Mouse (Mus musculus): Measurements from ENCODE around the gene Rnf150.
A peak's percentile ranks its signal among the peaks of the same experiment; 100 is the strongest.

Rnf150 gene

GRCm38 (mm10) chr8:83076621-83077020 lies 213.5 kb downstream of the Rnf150 start:
- DNase-seq (ENCODE audit: low spot score in 2 of 2): no peak

GRCm38 (mm10) chr8:83077329-83077728 lies 214.2 kb downstream of the Rnf150 start:
- no peak for DNase-seq (ENCODE audit: low spot score in 2 of 2)

- DNase-seq (ENCODE audit: low spot score in 2 of 2): peak in 1 of 2 experiments; percentile 0
Observed at GRCm38 (mm10) chr8:83078701-83079533, 215.8 kb downstream of the Rnf150 start.

- peak in 1 of 2 experiments; percentile 1 for DNase-seq (ENCODE audit: low spot score in 2 of 2)
Observed at GRCm38 (mm10) chr8:83079534-83079844, 216.3 kb downstream of the Rnf150 start.

DNA sequence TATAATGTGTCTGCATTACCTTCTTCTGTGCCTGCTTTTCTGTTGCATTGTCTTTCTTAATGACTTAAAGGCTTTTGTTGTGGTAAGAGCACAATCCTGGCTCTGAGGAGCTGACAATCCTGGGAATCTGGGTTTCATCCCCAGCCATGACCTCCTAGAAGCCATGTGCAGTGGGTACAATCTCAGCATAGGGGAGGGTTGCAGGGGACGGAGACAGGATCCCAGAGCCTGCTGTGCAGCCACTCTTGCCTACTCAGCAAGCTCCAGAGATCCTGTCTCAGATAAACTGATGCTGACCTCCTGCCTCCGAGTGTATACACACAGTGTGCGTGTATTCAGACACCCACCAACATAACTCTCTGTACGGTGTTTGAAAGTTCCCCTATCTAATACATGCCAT lies 218.1 kb downstream of the Rnf150 start:
- DNase-seq (ENCODE audit: low spot score in 2 of 2): no peak

DNA sequence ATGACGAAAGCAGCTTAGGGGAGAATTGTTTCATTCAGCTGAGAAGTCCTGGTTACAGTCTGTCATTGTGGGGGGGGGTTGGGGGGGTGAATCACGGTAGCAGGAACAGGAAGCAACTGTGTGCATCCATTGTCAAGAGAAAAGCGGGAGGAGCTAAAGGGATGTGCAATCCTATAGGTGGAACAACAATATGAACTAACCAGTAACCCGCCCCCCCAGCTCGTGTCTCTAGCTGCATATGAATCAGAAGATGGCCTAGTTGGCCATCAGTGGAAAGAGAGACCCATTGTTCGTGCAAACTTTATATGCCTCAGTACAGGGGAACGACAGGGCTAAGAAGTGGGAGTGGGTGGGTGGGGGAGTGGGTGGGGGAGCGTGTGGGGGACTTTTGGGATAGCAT lies 218.7 kb downstream of the Rnf150 start:
- peak in 1 of 2 experiments; percentile 1 for DNase-seq (ENCODE audit: low spot score in 2 of 2)

DNA sequence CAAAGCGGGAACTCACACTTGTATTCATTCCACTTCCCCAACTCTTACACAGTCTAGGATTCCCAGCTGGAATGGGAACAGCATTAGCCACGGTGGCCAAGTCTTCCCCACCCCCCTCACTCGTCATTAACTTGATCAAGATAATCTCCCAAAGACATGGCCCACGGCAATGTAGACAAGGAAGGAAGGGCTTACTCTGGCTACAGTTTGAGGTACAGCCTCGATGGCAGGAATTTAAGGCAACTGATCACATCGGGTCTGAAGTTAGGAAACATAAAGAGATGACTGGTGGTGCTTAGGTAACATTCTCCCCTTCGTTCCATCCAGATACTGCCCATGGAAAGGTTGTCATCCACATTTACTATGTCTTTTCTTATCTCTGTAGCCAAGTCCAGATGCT lies 219.1 kb downstream of the Rnf150 start:
- DNase-seq (ENCODE audit: low spot score in 2 of 2): peak in 1 of 2 experiments; percentile 4

GRCm38 (mm10) chr8:83083452-83083851 lies 220.3 kb downstream of the Rnf150 start:
- DNase-seq (ENCODE audit: low spot score in 2 of 2): no peak

GRCm38 (mm10) chr8:83085581-83085980 lies 222.4 kb downstream of the Rnf150 start:
- DNase-seq (ENCODE audit: low spot score in 2 of 2): no peak

- peak in 1 of 2 experiments; percentile 44 for DNase-seq (ENCODE audit: low spot score in 2 of 2)
Observed at GRCm38 (mm10) chr8:83086625-83087024, 223.5 kb downstream of the Rnf150 start.

DNA sequence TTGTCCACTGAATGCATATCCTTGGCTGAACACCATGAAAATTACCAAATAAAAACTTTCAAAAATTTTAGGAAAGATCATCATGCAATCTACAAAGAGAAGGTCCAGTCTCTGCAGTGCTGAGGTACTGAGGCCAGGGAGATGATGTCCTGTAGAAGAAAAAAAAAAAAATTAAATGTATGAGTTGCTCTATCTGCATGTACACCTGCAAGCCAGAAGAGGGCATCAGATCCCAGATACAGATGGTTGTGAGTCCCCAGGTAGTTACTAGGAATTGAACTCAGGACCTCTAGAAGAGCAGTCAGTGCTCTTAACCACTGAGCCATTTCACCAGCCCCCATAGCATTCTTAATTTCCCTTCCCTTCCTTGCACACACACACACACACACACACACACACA lies 224.4 kb downstream of the Rnf150 start:
- no peak for DNase-seq (ENCODE audit: low spot score in 2 of 2)

DNA sequence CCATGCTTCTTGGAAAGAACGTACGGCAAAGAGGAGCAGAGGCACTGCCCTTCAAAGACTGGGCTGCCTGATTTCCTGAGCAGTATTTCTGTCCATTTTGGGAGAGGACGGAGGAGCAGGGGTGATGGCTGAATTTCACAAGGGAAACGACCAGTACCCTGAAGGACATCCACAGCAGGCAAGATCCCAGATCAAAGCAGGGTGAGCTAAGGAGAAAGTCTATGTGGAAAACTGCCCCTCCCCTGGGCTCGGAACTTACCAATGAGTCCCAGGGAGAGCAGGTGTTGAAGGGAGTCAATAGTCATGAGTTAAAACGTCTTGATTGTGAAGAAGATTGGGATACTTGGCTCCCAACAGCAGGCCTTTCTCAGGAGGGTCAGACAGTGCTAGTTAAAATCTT lies 225.0 kb downstream of the Rnf150 start:
- DNase-seq (ENCODE audit: low spot score in 2 of 2): no peak

DNA sequence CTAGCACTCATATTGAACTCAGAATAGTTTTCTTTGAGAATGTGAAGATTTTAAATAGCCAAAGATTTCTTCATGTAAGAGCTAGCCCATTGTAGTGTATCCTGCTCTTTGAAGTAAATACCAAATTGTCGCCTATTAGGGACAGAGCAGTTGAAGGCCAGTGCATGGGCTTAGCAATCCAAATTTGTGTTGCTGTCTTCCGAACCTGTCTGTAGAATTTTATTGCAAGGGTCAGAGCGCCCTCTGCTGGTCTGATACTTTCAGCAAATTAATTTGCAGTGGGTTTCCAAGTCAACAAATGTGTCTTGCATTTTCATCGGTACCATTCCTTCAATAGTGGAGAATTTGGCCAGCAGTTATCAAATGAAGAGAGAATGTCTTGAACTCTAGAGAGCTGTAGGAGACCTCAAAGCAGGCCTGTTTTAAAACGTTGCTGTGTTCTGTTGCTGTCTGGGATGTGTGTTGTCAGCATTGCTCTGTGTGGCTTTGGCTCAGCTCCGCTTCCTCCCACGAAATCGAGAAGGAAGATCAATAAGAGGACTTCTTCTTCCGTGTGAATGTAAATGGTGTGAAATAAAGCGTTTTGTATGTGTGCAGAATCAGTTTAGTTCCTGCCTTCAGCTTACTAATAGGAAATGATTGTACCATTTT lies 226.3 kb downstream of the Rnf150 start:
- peak; percentile 90 to 93 for DNase-seq (ENCODE audit: low spot score in 2 of 2)

DNA sequence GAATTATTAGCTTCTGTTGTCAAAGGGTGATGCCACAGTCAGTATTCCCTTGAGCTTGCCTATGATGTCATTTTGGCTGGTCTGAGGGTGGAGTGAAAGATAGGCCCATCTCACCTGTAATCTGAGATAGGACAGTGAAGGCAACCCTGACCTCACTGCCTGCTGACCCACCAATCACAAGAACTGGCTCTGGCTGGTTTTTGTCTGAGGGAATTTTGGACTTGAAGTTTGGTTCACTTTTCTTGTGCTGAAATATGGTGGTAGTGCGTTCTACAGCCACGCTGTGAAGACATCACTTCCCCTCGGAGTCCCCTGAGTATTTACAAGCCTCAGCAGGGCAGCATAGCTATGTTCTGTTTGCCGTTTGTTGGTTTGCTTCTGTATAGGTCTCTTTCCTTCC lies 227.3 kb downstream of the Rnf150 start:
- DNase-seq (ENCODE audit: low spot score in 2 of 2): no peak

GRCm38 (mm10) chr8:83100041-83100440 lies 236.9 kb downstream of the Rnf150 start:
- peak in 1 of 2 experiments; percentile 55 for DNase-seq (ENCODE audit: low spot score in 2 of 2)

DNA sequence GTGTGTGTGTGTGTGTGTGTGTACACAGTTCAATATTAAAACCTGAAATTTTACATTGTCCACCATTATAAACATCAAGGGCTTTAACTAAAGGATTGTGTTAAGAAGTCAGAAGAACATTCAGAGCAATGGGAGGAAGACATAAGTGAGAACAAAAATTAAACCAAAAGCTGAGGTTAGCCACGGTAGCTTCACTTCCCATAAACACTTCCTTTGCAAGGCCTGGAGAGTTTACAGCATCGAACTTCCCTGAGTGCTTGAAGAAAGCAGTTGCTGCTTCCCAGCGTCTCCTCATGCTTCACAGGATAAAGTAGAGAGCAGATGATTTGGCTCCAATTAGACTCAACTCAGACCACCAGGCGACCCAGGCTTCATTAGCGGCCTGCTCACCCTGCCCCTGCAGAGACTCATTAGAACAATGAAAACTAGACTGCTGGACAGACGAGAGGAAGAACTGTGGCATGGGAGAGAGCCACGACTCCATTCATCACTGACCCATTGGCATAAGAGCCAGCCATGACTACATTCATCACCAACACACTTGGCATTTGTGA lies 239.9 kb downstream of the Rnf150 start:
- no peak for DNase-seq (ENCODE audit: low spot score in 2 of 2)

- DNase-seq (ENCODE audit: low spot score in 2 of 2): no peak
Observed at GRCm38 (mm10) chr8:83103968-83104367, 240.8 kb downstream of the Rnf150 start.

GRCm38 (mm10) chr8:83109756-83110155 lies 246.6 kb downstream of the Rnf150 start:
- no peak for DNase-seq (ENCODE audit: low spot score in 2 of 2)

DNA sequence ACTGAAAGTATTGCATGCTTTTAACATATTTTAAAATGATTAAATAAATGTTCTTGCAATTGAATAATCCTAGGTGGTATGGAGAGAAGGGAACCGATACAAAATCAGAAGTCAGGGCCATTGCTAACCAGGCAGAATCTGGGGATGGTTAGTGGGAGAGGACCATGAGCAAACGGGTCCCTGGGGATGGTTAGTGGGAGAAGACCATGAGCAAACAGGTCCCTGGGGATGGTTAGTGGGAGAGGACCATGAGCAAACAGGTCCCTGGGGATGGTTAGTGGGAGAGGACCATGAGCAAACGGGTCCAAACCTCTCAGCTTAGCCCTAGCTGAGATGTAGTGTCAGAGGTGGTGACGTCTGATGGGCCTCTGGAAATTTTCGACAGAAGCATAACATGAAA lies 247.0 kb downstream of the Rnf150 start:
- no peak for DNase-seq (ENCODE audit: low spot score in 2 of 2)

DNA sequence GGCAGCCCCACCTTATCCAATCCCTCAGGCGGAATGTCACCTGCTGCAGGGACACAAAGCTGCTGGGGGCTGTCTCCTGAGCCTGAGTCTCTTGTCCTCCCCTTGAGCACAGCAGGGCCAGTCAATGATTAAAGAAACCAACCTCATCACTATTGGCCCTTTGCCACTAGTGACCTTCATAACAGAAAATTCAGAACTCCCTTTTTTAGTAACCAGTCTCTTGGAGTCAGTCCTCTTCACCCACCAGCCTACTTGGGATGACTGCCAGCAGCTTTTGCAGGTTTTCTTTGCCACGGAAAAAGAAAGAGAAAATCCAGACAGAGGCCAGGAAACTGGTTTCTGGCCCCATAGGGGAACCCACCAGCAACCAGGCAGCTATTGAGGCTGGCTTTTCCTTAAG lies 271.9 kb downstream of the Rnf150 start:
- DNase-seq (ENCODE audit: low spot score in 2 of 2): no peak

DNA sequence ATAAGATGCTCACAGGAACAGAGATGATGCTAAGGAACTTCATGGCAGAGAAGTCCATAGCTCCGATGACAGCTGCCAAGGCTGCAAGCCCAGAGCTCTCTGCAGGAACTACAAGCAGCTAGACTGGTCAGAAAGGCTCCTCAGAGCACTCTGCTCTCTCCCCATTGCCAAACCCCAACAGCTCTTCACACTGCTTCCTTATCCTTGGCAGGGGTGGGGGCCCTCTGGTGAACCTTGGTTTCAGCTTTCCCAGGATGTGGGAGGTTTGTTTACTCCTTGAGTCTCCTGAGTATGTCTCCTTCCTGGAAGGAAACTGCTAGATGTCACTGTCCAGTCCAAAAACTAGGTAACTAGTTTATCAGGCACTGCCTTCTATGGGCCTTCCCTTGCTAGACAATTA lies 276.9 kb downstream of the Rnf150 start:
- DNase-seq (ENCODE audit: low spot score in 2 of 2): no peak

DNA sequence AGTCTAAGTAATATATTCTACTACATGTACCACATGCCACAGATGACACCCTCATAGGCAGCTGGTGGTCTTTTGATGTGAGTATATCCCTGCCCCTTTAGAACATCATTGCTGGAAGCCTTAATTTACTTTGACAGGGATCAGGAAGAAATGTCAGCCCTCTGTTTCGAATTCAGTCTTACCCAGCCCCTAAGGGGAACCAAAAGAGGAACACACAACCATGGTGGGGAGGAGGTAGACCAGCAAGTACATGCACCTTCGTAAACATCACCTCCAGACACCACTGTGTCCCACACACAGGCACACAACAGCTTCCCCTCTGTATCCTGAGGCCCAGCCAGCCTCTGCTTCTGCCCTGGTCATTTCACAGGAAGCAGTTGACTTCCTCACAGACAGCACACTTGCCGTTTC lies 277.6 kb downstream of the Rnf150 start:
- no peak for DNase-seq (ENCODE audit: low spot score in 2 of 2)
